Mouse (Mus musculus): ENCODE measurements around the gene Acot7.

The Acot7 gene

GRCm38 (mm10) chr4:152272449-152273049, 94.6 kb downstream of the Acot7 start:
- DNase-seq (ENCODE audit: low read depth, low spot score) = no peak

- DNase-seq (ENCODE audit: low read depth, low spot score) = no peak
These were observed 95.3 kb downstream of the Acot7 start for GRCm38 (mm10) chr4:152273191-152273590.

- DNase-seq (ENCODE audit: low read depth, low spot score) = no peak
These were observed 95.8 kb downstream of the Acot7 start, which contains the start of gene Gpr153 for GRCm38 (mm10) chr4:152273621-152274236. Gene Gpr153 (plus strand): TSS chr4:152274232.

GRCm38 (mm10) chr4:152274681-152275131, 96.8 kb downstream of the Acot7 start:
- no peak for DNase-seq (ENCODE audit: low read depth, low spot score)

- no peak for DNase-seq (ENCODE audit: low read depth, low spot score)
These were observed 98.7 kb downstream of the Acot7 start for GRCm38 (mm10) chr4:152276389-152277347.

- no peak for DNase-seq (ENCODE audit: low read depth, low spot score)
These were observed 100.0 kb downstream of the Acot7 start for GRCm38 (mm10) chr4:152277916-152278315.

- DNase-seq (ENCODE audit: low read depth, low spot score) = no peak
These were observed 101.1 kb downstream of the Acot7 start for GRCm38 (mm10) chr4:152278986-152279385.

GRCm38 (mm10) chr4:152281601-152282000, 103.7 kb downstream of the Acot7 start:
- no peak for DNase-seq (ENCODE audit: low read depth, low spot score)

- DNase-seq (ENCODE audit: low read depth, low spot score) = no peak
These were observed 104.8 kb downstream of the Acot7 start for GRCm38 (mm10) chr4:152282721-152283120.

- DNase-seq (ENCODE audit: low read depth, low spot score) = no peak
These were observed 105.4 kb downstream of the Acot7 start for GRCm38 (mm10) chr4:152283186-152283950.

GRCm38 (mm10) chr4:152285505-152285904, 107.6 kb downstream of the Acot7 start:
- no peak for DNase-seq (ENCODE audit: low read depth, low spot score)

- no peak for DNase-seq (ENCODE audit: low read depth, low spot score)
These were observed 108.2 kb downstream of the Acot7 start for GRCm38 (mm10) chr4:152286183-152286582.

GRCm38 (mm10) chr4:152286887-152287286, 109.0 kb downstream of the Acot7 start:
- no peak for DNase-seq (ENCODE audit: low read depth, low spot score)

GRCm38 (mm10) chr4:152287317-152288120, 109.6 kb downstream of the Acot7 start:
- no peak for DNase-seq (ENCODE audit: low read depth, low spot score)

- no peak for DNase-seq (ENCODE audit: low read depth, low spot score)
These were observed 110.5 kb downstream of the Acot7 start for GRCm38 (mm10) chr4:152288398-152288945.

GRCm38 (mm10) chr4:152290385-152290784, 112.5 kb downstream of the Acot7 start:
- DNase-seq (ENCODE audit: low read depth, low spot score) = no peak

GRCm38 (mm10) chr4:152290991-152291390, 113.1 kb downstream of the Acot7 start:
- no peak for DNase-seq (ENCODE audit: low read depth, low spot score)

GRCm38 (mm10) chr4:152291562-152291961, 113.6 kb downstream of the Acot7 start, which contains the start of gene Hes3:
Gene Hes3 (minus strand): TSS chr4:152291662.
- DNase-seq (ENCODE audit: low read depth, low spot score) = no peak

- DNase-seq (ENCODE audit: low read depth, low spot score) = no peak
These were observed 114.3 kb downstream of the Acot7 start for GRCm38 (mm10) chr4:152292102-152292765.
